Mouse (Mus musculus) stomach, postnatal 0 days (tissue): Measurements from ENCODE around the gene Pde11a. TPM values are rescaled to one million over a fixed set of nuclear protein-coding genes. Genes with fewer than 3 reads are reported as not detected.
"Not testable (repeated sequence)": the region's sequence is repeated elsewhere in the genome, so short reads cannot be mapped to it uniquely, and the experiment has no call there.

Experiments used
- ATAC-seq: fragments of 200-750 bp; cut with Nextera tagmentation; 2 replicates; pipeline ENCODE4 v1.8.0; 2017; ENCODE audit not compliant: low FRiP score, low TSS enrichment
- DNase-seq: peaks from one replicate; pipeline ENCODE4 v3.0.0-alpha.2; 2016; ENCODE audit warnings: low spot score
- H3K27ac ChIP-seq: fragments of 300-500 bp; sonication (generic); replicated peaks from 2 replicates; pipeline ENCODE4 v1.5.1; 2014; ENCODE audit warnings: mild to moderate bottlenecking, control low read depth
- H3K27me3 ChIP-seq: fragments of 300-500 bp; sonication (generic); 2 replicates; pipeline ENCODE4 v1.6.1; 2014; ENCODE audit warnings: low read length; ENCODE audit not compliant: control insufficient read depth, insufficient read depth
- H3K36me3 ChIP-seq: fragments of 300-500 bp; sonication (generic); 2 replicates; pipeline ENCODE4 v1.6.1; 2014; ENCODE audit warnings: low read length, mixed read lengths; ENCODE audit not compliant: control insufficient read depth, insufficient read depth
- H3K4me1 ChIP-seq: fragments of 300-500 bp; sonication (generic); replicated peaks from 2 replicates; pipeline ENCODE4 v1.6.1; 2014; ENCODE audit warnings: antibody characterized with exemption; ENCODE audit not compliant: control insufficient read depth, insufficient read depth
- H3K4me2 ChIP-seq: fragments of 300-500 bp; sonication (generic); replicated peaks from 2 replicates; pipeline ENCODE4 v1.6.1; 2014; ENCODE audit warnings: low read depth, mild to moderate bottlenecking, control low read depth, moderate library complexity
- H3K4me3 ChIP-seq: fragments of 300-500 bp; sonication (generic); 2 replicates; pipeline ENCODE4 v1.5.1; 2014; ENCODE audit warnings: low read depth, low read length, control low read depth
- H3K9ac ChIP-seq: fragments of 300-500 bp; sonication (generic); 2 replicates; pipeline ENCODE4 v1.6.1; 2014; ENCODE audit warnings: mild to moderate bottlenecking, low read length, control low read depth, mixed read lengths
- H3K9me3 ChIP-seq: fragments of 300-500 bp; sonication (generic); 2 replicates; pipeline ENCODE4 v1.6.1; 2016; ENCODE audit warnings: low read length; ENCODE audit not compliant: control insufficient read depth
- CTCF ChIP-seq: IDR thresholded peaks from 2 replicates; pipeline ENCODE4 v1.5.1; 2016; ENCODE audit warnings: antibody characterized with exemption, low read depth, mild to moderate bottlenecking, moderate library complexity
- EP300 ChIP-seq: optimal IDR thresholded peaks from 2 replicates; pipeline ENCODE3; 2016; ENCODE audit warnings: antibody characterized with exemption
- WGBS: fragments of 180-500 bp; shearing (Covaris S2); extraction: QIAGEN DNeasy Blood & Tissue Kit; methylation state at CpG from one replicate; pipeline ENCODE4 v1.1.7; 2014; 5-methylcytosine and 5-hydroxymethylcytosine counted together
- polyA plus RNA-seq: library from polyadenylated mRNA; unstranded; fragments of >200 nt; fragmentation: Nextera tagmentation; extraction: Ambion mirVana; gene quantifications from 2 replicates; pipeline ENCODE4 v1.2.1, GENCODE M21; 2015

Gene Pde11a
- polyA plus RNA-seq, 1 experiment from 2014 or later: 0.12 TPM

DNA sequence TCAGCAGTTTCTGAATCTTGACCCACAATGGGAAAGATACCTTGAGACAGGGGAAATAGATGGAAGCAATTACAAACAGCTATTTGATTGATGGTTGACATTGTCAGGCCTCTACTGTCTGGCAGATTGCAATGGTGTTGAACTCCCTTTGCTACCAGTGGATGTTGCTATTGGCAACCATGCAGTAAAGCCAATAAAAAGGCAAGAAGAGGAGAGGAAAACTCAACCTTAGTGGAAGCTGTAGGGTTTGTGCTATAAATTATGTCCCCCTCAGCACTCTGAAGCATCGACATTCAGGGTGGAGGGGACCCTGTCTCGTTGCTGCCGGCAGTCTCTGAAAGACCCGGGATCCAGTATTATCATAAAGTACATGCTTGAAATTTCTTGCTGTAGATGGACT lies 350.2 kb downstream of the Pde11a start:
- Histone ChIP-seq H3K9ac (no peak overlapping the region), H3K4me3 (no peak overlapping the region), H3K4me2 (no peak overlapping the region), H3K27me3 (no peaks in the 10 kb centered on the region), H3K4me1 (peaks cover 6% of the 10 kb centered on the region; the same call in 1 of the 2 replicates), H3K27ac (no peak overlapping the region), H3K9me3 (no peaks in the 10 kb centered on the region), H3K36me3 (no peaks in the 10 kb centered on the region)
- ATAC-seq: no peak
- WGBS: 32% methylated on average over 4 of the region's 4 CpGs
- DNase-seq: no peak
- no peak for TF ChIP-seq EP300
- TF ChIP-seq CTCF: no peak

DNA sequence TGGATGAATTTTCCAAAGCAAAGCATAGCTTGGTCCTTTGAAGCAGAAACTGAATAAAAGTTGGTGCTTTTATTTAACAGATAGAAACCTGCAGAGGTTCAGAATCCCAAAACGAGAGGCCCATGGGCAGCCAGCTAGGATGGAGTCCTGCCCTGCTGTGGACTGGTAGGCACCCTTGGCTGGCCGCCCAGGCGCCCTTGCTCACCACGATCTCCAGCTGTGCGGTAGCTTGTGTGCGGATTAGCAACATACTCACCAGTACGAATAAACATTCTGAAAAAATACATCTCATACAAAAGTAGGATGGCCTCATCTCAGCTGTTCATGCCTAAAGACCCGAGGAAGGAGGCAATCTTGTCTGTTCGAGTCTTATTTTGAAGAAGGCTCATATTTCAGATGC lies 350.8 kb downstream of the Pde11a start:
- WGBS: 51% methylated on average over 9 of the region's 9 CpGs
- no peak for DNase-seq
- H3K9ac ChIP-seq: no peak overlapping the region
- TF ChIP-seq CTCF (no peak), EP300 (no peak)
- no peaks in the 10 kb centered on the region for H3K36me3 ChIP-seq
- no peak for ATAC-seq
- H3K4me2 ChIP-seq: no peak overlapping the region
- no peaks in the 10 kb centered on the region for H3K27me3 ChIP-seq
- H3K4me1 ChIP-seq: peaks cover 6% of the 10 kb centered on the region; the same call in 1 of the 2 replicates
- no peak overlapping the region for H3K27ac ChIP-seq
- no peaks in the 10 kb centered on the region for H3K9me3 ChIP-seq
- no peak overlapping the region for H3K4me3 ChIP-seq

DNA sequence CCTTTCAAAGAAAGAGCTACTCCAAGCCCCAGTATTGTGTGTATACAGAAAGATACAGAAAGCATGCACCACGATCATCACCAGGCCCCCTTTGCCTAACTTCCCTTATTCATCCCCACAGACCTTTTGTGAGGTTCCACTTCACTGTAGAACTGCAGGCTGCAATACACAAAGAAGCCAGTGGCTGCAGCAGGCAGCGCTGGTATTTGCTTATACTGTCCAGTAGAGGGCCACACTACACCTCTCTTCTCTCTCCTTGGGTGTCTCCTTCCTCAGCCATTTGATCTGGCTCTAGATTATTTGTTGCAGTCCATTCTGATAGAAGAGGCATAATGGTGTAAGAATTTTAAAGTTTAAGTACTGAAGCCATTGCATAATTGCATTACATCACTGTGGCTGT lies 353.4 kb downstream of the Pde11a start:
- H3K4me3 ChIP-seq: no peak overlapping the region
- no peaks in the 10 kb centered on the region for H3K36me3 ChIP-seq
- DNase-seq (peak; percentile 55), ATAC-seq (peak; percentile 68)
- no peaks in the 10 kb centered on the region for H3K9me3 ChIP-seq
- no peak overlapping the region for H3K4me2 ChIP-seq
- 0 out of 2 replicates have a peak, but pooled peaks cover 2% of the 10 kb centered on the region for H3K4me1 ChIP-seq
- TF ChIP-seq CTCF: peak; percentile 99
- TF ChIP-seq EP300: no peak
- no peaks in the 10 kb centered on the region for H3K27me3 ChIP-seq
- WGBS: 2% methylated on average over 2 of the region's 2 CpGs
- no peak overlapping the region for H3K9ac ChIP-seq
- H3K27ac ChIP-seq: no peak overlapping the region

DNA sequence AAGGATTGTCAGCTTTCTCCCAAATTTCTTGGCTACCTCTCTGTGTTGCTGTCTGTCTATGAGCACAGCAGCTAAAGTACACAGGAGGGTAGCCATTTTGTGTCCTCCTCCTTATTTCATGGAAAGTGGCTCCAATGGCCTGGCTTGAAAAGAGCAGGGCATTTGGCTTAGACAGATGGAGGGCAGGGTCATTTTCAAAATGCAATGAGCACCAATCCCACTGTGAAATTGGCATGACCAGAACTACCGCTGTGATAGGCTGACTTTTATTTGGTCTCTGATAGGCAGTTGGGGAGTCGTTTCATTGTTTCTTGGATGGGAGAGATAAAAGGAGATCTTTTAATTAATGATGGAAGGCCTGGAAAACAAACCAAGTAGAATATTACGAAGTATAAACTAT lies 354.7 kb downstream of the Pde11a start:
- WGBS: 71% methylated on average over 3 of the region's 3 CpGs
- ATAC-seq (no peak), DNase-seq (no peak)
- Histone ChIP-seq H3K4me1 (0 out of 2 replicates have a peak, but pooled peaks cover 2% of the 10 kb centered on the region), H3K27me3 (no peaks in the 10 kb centered on the region), H3K9ac (no peak overlapping the region), H3K4me3 (no peak overlapping the region), H3K36me3 (no peaks in the 10 kb centered on the region), H3K27ac (no peak overlapping the region), H3K9me3 (no peaks in the 10 kb centered on the region), H3K4me2 (no peak overlapping the region)
- TF ChIP-seq EP300 (no peak), CTCF (no peak)

DNA sequence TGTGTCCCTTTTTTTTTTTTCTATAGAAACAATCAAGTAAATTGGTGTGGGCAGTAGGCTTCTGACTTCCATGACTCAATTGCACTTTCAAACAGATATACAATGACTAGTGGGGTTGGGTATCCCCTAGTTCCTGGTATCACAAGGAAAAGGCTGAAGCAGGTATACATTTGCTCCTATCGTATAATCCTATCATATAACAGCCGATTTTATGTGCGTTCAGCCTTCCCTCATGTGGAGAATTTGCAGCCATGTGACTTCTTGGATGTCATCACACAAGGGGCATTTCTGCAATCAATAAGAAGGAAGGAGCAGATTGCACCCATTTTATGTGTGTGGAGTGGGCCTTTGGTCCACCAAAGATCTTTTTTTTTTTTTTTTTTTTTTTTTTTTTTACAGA lies 355.5 kb downstream of the Pde11a start:
- H3K4me3 ChIP-seq: no peak overlapping the region
- no peak overlapping the region for H3K4me2 ChIP-seq
- H3K27ac ChIP-seq: no peak overlapping the region
- WGBS: 96% methylated on average over 3 of the region's 3 CpGs
- TF ChIP-seq EP300 (no peak), CTCF (no peak)
- no peak for ATAC-seq
- no peaks in the 10 kb centered on the region for H3K4me1 ChIP-seq
- no peaks in the 10 kb centered on the region for H3K9me3 ChIP-seq
- no peaks in the 10 kb centered on the region for H3K36me3 ChIP-seq
- no peak overlapping the region for H3K9ac ChIP-seq
- no peaks in the 10 kb centered on the region for H3K27me3 ChIP-seq
- DNase-seq: no peak

DNA sequence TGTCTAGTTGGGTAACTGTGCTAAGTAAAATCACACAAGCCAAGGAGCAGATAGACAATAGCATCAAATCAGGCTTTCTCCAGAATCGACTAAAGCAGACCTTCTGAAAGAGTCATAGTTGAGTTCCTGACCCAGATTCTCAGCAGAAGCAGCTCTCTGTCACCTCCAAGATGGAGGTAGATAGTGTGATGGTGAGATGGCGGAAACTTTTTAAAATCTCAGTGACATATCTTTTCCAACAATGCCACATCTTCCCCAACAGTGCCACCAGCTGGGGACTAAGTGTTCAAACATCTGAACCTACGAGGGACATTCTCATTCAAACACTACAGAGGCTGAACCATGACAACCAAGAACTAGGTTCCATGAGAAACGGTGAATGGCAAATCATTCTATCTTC lies 355.9 kb downstream of the Pde11a start:
- no peak overlapping the region for H3K4me3 ChIP-seq
- no peaks in the 10 kb centered on the region for H3K36me3 ChIP-seq
- H3K4me1 ChIP-seq: no peaks in the 10 kb centered on the region
- H3K27ac ChIP-seq: no peak overlapping the region
- H3K9ac ChIP-seq: no peak overlapping the region
- H3K4me2 ChIP-seq: no peak overlapping the region
- no peak for ATAC-seq
- no peaks in the 10 kb centered on the region for H3K27me3 ChIP-seq
- 95% methylated on average over 4 of the region's 4 CpGs for WGBS
- no peaks in the 10 kb centered on the region for H3K9me3 ChIP-seq
- no peak for DNase-seq
- peak; percentile 25; the same call in 1 of the 2 replicates for TF ChIP-seq CTCF
- no peak for TF ChIP-seq EP300

DNA sequence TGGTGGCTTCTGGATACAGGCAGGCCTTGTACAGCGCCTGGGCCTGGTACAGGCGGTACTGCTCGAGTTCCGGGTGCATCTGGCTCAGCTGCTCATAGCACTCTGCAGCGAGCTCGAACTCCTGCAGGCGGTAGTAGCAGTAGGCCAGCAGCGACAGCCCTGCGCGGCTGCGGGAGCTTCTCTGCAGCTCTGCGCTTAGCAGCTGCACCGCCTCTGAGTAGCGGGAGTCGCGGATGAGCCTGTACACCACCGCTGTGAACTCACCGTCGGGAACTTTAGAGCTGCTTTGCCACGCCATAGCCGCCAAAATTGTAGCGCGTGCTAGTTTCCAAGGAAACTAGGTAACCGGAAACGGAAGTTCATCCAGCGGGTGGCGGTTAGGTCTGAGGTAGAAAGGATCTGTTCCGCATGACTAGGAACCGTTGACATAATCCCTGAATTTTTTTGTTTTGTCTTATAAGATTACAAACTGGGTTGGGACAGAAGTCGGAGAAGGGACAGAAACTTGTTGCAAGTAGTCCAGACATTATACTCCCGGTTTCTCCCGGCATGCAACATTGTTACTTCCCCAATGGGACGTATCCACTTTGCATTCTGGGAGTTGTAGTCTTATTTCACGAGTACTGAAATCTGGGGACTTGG lies 357.0 kb downstream of the Pde11a start, which contains the start of gene Ttc30a1:
TSS of gene Ttc30a1 (minus strand) at position 528 of the 642 bp plus-strand sequence.
- DNase-seq (peak; percentile 81), ATAC-seq (peak; percentile 77)
- 4% methylated on average over 27 of the region's 34 CpGs for WGBS
- H3K9me3 ChIP-seq, H3K4me1 ChIP-seq, H3K36me3 ChIP-seq, H3K27me3 ChIP-seq: not testable (repeated sequence)
- H3K4me3 ChIP-seq: peak within 1 kb of the TSS; percentile 43
- H3K9ac ChIP-seq: peak within 1 kb of the TSS; percentile 41
- H3K27ac ChIP-seq: peak within 1 kb of the TSS; percentile 53; the same call in 1 of the 2 replicates
- H3K4me2 ChIP-seq: peak within 1 kb of the TSS; percentile 56

DNA sequence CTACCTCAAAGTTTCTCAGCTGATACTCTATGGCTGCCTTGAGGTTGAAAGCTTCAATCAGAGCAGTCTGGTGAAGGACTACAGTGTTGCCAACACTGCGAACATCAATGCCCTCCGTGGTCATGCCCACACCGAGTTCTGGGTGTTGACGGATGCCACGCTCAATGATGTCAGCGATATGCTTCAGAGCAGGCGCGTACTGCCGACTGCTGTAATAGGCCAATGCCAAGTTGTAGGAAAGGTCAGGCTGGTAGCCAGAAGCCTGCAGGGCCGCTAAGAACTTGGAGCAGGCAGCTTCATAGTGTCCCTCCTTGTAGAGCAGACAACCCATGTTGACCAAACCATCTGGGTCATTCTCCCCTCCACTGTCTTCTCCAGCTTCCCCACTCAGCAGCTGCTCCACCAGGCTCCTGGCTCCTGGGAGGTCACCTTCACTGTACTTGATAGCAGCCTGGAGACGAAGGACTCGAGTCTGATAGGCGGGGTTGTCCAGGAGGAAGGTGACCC lies 357.6 kb downstream of the Pde11a start:
- 93% methylated on average over 13 of the region's 13 CpGs for WGBS
- H3K9ac ChIP-seq, H3K27me3 ChIP-seq, H3K36me3 ChIP-seq, H3K27ac ChIP-seq, H3K9me3 ChIP-seq, H3K4me1 ChIP-seq, DNase-seq, ATAC-seq: not testable (repeated sequence)
- Histone ChIP-seq H3K4me3 (peak overlapping the region; percentile 43; the same call in 1 of the 2 replicates), H3K4me2 (peak overlapping the region; percentile 56)
